Mouse (Mus musculus): ENCODE measurements around the gene Apbb2. TPM values are rescaled to one million over a fixed set of nuclear protein-coding genes. Genes with fewer than 3 reads are reported as not detected.

The Apbb2 gene
- polyA plus RNA-seq, 1 experiment from 2014 or later: 28.2 TPM

DNA sequence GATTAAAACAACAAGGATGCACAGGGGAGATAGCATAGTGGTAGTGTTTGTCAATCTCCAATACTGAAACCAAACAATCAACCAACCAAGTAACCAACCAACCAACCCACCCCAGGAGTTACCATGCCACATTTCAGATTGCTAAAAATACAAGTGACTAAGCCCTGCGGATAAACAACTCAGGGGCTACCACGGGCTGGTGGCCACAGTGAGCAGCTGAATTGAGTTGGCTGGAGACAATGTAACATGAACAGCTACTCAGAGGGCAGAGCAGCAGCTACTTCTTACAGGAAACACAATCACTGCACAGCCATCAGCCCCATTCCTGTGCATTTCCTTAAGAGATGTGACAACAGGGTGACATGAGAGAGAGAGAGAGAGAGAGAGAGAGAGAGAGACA, 274.4 kb downstream of the Apbb2 start:
- no peak overlapping the region for H3K4me3 ChIP-seq
- peaks cover 34% of the 10 kb centered on the region for H3K4me1 ChIP-seq
- no peak for DNase-seq (ENCODE audit: low spot score)
- H3K9me3 ChIP-seq (replicated peaks): no peaks in the 10 kb centered on the region
- H3K27me3 ChIP-seq (ENCODE audit: low read depth, poor library complexity, severe bottlenecking): no peaks in the 10 kb centered on the region
- H3K27ac ChIP-seq (replicated peaks): no peak overlapping the region; the same call in 1 of the 2 replicates
- WGBS: 77% methylated on average over 2 of the region's 2 CpGs
- no peaks in the 10 kb centered on the region for H3K36me3 ChIP-seq

DNA sequence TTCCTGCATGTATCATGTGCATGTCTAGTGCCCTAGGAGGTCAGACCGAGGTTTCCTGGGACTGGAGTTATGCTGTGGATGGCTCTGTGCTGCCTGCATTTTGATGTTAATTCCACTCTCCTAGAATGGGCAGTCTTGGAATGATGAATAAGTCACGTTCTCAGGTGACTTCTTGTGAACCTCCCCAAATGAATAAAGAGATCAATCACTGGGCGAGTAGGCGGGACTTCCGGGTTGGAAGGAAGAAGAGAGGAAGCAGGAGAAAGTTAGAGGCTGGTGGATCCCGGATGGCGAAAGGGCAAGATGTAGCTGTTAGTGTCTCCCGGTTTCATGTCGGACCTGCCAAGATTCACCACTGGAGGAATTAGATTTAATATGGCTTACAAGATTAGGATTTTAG, 276.3 kb downstream of the Apbb2 start:
- Histone ChIP-seq H3K4me3 (no peak overlapping the region), H3K36me3 (no peaks in the 10 kb centered on the region), H3K27ac (replicated peaks) (no peak overlapping the region), H3K9me3 (replicated peaks) (no peaks in the 10 kb centered on the region), H3K4me1 (peaks cover 39% of the 10 kb centered on the region), H3K27me3 (ENCODE audit: low read depth, poor library complexity, severe bottlenecking) (peaks cover 19% of the 10 kb centered on the region)
- no peak for DNase-seq (ENCODE audit: low spot score)
- 69% methylated on average over 9 of the region's 9 CpGs for WGBS

DNA sequence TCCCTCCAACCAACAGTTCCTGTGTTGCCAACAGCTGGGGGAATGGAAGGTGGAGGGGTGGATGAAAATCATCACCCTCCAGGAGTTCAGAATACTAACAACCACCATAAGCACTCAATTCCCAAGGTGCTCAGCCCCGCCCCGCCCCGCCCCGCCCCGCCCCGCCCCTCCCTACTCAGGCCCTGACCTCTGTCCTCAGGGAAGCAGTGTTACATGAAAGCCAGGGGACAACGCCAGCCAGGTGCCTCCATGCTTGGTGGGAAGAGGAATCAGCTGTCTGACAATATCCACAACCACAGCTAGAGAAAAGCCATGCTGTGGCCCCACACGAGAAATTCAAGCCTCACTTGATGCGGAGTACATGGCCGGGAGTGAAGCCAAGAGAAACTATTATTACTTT, 276.7 kb downstream of the Apbb2 start:
- DNase-seq (ENCODE audit: low spot score): no peak
- 37% methylated on average over 10 of the region's 10 CpGs for WGBS
- Histone ChIP-seq H3K4me3 (no peak overlapping the region), H3K9me3 (replicated peaks) (no peaks in the 10 kb centered on the region), H3K36me3 (no peaks in the 10 kb centered on the region), H3K27ac (replicated peaks) (no peak overlapping the region), H3K4me1 (peaks cover 43% of the 10 kb centered on the region), H3K27me3 (ENCODE audit: low read depth, poor library complexity, severe bottlenecking) (peaks cover 23% of the 10 kb centered on the region)

DNA sequence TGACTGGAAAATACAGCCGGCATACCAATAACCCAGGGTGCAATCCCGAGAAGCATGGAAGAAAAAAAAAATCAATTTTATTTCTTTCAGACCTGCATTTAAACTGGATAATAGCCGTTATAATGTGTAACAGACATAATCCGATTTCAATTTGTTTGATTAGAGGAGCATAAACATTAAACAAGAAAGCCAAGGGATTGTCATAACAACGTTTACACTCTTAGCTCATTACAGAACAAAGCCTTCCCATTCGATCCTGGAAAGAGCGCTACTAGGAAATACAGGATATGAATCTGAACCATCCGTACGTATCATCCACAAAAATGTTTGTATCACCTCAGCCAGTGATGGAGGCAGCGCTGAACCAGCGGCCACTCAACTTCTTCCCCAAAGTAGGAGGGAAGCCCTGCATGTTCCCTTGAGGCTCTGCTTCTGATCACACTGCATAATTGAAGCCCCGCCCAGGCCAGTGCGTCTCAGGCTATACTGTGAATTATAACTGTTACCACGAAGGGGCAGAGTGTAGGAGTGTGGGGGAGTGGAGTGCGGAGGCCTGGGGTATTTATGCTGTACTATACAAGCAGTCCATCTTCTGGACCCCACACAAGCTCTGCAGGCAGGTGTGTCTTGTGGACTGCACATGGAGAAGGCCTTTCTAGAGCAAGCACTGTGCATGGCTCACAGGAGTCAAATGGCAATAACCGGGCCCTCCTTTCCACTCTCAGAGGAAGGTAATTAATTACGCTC, 278.1 kb downstream of the Apbb2 start:
- peaks cover 35% of the 10 kb centered on the region for H3K27me3 ChIP-seq (ENCODE audit: low read depth, poor library complexity, severe bottlenecking)
- H3K4me3 ChIP-seq: no peak overlapping the region
- H3K9me3 ChIP-seq (replicated peaks): no peaks in the 10 kb centered on the region
- 86% methylated on average over 17 of the region's 17 CpGs for WGBS
- DNase-seq (ENCODE audit: low spot score): no peak
- H3K36me3 ChIP-seq: no peaks in the 10 kb centered on the region
- no peak overlapping the region; the same call in 1 of the 2 replicates for H3K27ac ChIP-seq (replicated peaks)
- peaks cover 45% of the 10 kb centered on the region for H3K4me1 ChIP-seq

DNA sequence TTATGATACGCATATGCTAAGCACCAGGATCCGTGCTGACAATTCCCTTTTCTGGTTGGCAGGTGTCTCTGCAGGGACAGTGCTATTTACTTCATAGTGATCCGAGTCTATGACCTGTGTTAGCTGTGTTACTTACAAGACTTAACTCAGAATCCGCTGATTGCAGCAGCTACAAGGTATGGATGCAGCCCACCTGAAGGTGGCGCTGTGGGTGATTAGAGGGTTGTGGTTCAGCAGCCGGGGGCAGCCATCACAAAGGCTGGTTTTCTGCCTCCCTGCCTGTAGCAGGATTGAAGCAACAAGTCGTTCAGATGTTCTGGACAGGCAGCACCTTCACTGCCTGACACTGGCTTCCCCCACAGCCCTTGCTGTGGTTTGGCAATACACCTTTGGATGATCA, 280.0 kb downstream of the Apbb2 start:
- 29% methylated on average over 7 of the region's 7 CpGs for WGBS
- peak; percentile 52 for DNase-seq (ENCODE audit: low spot score)
- H3K36me3 ChIP-seq: no peaks in the 10 kb centered on the region
- H3K27me3 ChIP-seq (ENCODE audit: low read depth, poor library complexity, severe bottlenecking): peaks cover 35% of the 10 kb centered on the region
- H3K27ac ChIP-seq (replicated peaks): no peak overlapping the region
- H3K9me3 ChIP-seq (replicated peaks): no peaks in the 10 kb centered on the region
- no peak overlapping the region for H3K4me3 ChIP-seq
- peaks cover 45% of the 10 kb centered on the region for H3K4me1 ChIP-seq

DNA sequence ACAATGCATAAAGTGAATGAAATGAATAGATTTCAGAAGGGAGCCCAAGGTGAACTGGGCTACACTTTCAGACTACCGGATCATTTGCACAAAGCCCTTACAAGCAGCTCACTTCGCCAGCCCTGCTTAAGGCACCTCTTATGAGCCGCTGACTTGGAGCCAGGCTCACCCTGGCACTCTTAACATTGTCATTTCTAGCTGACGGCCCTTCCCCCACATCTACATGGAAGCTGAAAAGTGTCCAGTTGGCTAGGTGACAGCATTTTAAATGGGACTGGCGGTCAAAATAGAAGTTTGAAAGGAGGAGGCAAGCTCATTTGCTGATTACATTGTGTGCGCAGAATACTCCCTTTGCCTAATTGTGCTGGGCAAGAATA, 280.6 kb downstream of the Apbb2 start:
- H3K27me3 ChIP-seq (ENCODE audit: low read depth, poor library complexity, severe bottlenecking): peaks cover 35% of the 10 kb centered on the region
- WGBS: 40% methylated on average over 6 of the region's 6 CpGs
- H3K4me3 ChIP-seq: peak overlapping the region; percentile 66
- no peaks in the 10 kb centered on the region for H3K9me3 ChIP-seq (replicated peaks)
- H3K27ac ChIP-seq (replicated peaks): peak overlapping the region; percentile 82
- no peaks in the 10 kb centered on the region for H3K36me3 ChIP-seq
- peak; percentile 16 for DNase-seq (ENCODE audit: low spot score)
- H3K4me1 ChIP-seq: peaks cover 45% of the 10 kb centered on the region

DNA sequence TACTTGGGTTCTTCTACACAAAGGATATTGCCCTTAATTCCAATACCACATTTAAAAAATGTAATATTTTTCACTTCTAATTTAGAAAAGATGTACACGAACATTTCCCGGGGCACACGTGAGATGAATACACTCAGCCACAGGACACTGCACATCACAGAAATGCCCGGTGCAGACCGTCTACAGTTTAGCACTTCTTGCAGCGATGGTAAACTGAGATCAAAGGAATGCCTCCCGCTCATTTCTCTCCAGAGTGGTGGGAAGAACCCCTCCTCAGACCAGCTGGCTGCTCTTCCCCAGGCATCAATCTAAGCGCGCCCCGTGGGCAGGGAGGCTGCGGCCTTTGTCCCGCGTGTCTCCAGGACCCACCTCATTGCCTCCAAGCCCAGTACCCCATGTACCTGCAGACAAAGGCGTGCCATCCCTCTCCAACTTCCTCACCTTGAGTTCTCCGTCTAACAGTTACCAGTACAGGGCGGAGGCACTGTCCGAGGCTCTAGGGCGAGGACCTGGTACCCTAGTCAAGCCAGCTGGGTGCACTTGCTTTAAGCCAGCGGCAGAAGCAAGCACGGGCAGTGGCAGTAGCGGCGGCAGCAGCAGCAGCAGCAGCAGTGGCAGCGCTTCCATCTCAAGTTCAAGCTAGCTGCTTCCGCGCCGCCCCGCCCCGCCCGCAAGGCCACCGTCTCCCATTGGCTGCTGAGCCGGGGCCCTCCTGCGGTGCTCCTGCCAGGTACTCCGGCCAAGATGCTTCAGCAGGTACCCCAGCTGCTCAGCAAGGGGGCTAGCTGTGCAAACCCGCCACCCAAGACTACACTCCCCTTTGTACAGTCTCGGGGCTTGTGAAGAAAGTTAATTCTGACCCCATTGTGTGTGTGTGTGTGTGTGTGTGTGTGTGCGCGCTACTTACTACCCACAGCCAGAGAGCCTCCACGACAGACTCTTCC, 281.3 kb downstream of the Apbb2 start:
- DNase-seq (ENCODE audit: low spot score): peak; percentile 74
- H3K27me3 ChIP-seq (ENCODE audit: low read depth, poor library complexity, severe bottlenecking): peaks cover 35% of the 10 kb centered on the region
- WGBS: 6% methylated on average over 38 of the region's 38 CpGs

DNA sequence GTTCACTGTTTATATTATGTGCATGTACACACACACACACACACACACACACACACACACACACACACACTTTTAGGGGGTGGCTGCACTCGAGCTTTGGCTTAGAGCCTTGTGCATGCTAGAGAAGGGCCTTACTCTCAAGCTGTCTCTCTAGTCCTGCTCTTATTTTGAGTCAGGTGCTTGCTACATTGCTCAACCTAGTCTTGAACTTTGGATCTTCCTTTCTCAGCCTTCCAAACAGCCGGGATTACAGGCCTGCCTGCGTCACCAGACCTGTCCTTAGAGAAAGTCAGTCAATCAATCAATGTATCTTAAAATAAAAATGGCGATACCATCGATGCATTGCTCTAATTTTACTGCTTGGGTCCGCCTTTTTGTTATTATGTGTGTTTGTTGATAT, 287.8 kb downstream of the Apbb2 start:
- Histone ChIP-seq H3K9me3 (replicated peaks) (no peaks in the 10 kb centered on the region), H3K27me3 (ENCODE audit: low read depth, poor library complexity, severe bottlenecking) (peaks cover 2% of the 10 kb centered on the region; the same call in 1 of the 2 replicates), H3K4me1 (peaks cover 23% of the 10 kb centered on the region), H3K4me3 (no peak overlapping the region), H3K27ac (replicated peaks) (no peak overlapping the region), H3K36me3 (no peaks in the 10 kb centered on the region)
- WGBS: 90% methylated on average over 6 of the region's 6 CpGs
- no peak for DNase-seq (ENCODE audit: low spot score)

More for the DNA sequence above, 281.3 kb downstream of the Apbb2 start:
- H3K9me3 ChIP-seq (replicated peaks): no peaks in the 10 kb centered on the region
- peaks cover 41% of the 10 kb centered on the region for H3K4me1 ChIP-seq
- H3K36me3 ChIP-seq: no peaks in the 10 kb centered on the region
- peak overlapping the region; percentile 82 for H3K27ac ChIP-seq (replicated peaks)
- H3K4me3 ChIP-seq: peak overlapping the region; percentile 66

DNA sequence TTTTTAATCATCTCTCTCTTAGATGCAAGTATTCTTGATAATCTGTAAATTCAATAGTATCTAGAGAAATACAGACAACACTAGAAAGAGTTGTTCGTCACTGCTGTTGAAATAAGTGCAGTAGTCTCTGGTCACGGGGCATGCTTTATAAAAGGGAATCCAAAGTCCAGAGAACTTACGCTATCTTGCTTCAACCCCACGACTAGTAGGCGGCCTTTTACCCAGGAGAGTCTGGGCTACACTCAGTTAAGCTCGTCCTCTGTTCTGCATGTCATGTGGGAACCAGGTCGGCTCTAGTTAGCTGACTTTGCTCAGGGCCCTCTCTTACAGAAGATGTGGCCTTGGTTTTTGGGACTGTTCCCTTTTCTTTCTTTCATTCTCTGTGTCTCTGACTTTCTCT, 289.8 kb downstream of the Apbb2 start:
- peak overlapping the region; percentile 74; the same call in 1 of the 2 replicates for H3K27ac ChIP-seq (replicated peaks)
- no peak for DNase-seq (ENCODE audit: low spot score)
- 85% methylated on average over 7 of the region's 7 CpGs for WGBS

DNA sequence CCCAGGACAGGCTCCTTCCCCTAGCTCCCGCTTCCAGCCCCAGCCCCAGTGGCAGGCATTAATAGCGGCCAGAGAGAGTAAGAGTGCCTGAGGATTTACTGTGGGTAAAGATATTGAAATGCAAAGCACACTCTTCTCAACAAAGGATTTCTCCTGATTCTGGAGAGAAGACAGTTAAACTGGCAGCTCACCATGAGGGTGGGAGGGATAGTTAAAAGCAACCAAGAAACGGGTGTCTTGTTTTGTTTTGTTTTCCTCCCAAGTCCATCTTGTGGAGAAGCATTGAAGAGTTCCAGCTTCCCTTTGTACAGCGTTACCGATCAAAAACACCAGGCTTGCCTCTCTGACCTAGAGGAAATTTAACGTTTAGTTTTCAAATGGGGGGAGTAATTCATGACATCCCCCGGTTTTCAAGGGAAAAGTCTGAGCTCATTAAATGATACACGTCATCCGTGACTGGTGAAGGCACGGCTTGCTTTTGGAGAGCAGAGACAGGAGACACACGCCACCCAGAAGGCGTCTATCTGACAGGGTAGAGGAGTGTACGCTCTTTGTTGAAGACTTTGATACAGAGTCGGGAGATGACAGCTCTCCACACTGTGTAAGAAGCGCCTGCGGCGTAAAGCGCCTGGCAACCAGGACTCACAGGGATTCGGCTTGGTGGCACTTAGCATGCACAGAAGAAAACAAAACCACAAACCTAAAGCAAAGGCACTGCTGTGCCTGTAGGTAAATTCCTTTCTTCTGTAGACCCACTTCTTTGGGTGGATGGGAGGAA, 290.4 kb downstream of the Apbb2 start:
- Histone ChIP-seq H3K36me3 (no peaks in the 10 kb centered on the region), H3K27me3 (ENCODE audit: low read depth, poor library complexity, severe bottlenecking) (no peaks in the 10 kb centered on the region), H3K4me3 (peak overlapping the region; percentile 37), H3K4me1 (peaks cover 23% of the 10 kb centered on the region), H3K27ac (replicated peaks) (peak overlapping the region; percentile 74), H3K9me3 (replicated peaks) (no peaks in the 10 kb centered on the region)
- 37% methylated on average over 19 of the region's 19 CpGs for WGBS
- peak; percentile 60 for DNase-seq (ENCODE audit: low spot score)

More for the DNA sequence above, 289.8 kb downstream of the Apbb2 start:
- Histone ChIP-seq H3K27me3 (ENCODE audit: low read depth, poor library complexity, severe bottlenecking) (no peaks in the 10 kb centered on the region), H3K4me3 (no peak overlapping the region), H3K36me3 (no peaks in the 10 kb centered on the region), H3K9me3 (replicated peaks) (no peaks in the 10 kb centered on the region), H3K4me1 (peaks cover 23% of the 10 kb centered on the region)

DNA sequence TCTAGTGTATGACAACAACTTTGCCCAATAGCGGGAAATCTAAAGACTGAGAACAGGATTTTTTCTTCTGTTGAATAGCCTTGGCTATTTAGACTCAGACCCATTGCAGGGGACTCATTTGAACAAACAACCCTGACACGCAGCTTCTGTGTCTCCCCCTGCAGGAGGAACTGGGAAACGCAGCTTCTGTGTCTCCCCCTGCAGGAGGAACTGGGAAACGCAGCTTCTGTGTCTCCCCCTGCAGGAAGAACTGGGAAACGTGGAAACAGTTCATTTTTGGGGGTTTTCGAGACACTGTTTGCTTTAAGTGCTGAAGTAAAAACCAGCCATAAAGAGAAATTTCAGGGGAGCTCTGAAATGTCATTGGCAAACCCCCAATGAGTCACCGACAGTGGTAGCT, 292.2 kb downstream of the Apbb2 start:
- WGBS: 80% methylated on average over 7 of the region's 7 CpGs
- Histone ChIP-seq H3K36me3 (no peaks in the 10 kb centered on the region), H3K4me1 (peaks cover 23% of the 10 kb centered on the region), H3K27me3 (ENCODE audit: low read depth, poor library complexity, severe bottlenecking) (no peaks in the 10 kb centered on the region), H3K27ac (replicated peaks) (no peak overlapping the region), H3K4me3 (no peak overlapping the region), H3K9me3 (replicated peaks) (no peaks in the 10 kb centered on the region)
- DNase-seq (ENCODE audit: low spot score): no peak

DNA sequence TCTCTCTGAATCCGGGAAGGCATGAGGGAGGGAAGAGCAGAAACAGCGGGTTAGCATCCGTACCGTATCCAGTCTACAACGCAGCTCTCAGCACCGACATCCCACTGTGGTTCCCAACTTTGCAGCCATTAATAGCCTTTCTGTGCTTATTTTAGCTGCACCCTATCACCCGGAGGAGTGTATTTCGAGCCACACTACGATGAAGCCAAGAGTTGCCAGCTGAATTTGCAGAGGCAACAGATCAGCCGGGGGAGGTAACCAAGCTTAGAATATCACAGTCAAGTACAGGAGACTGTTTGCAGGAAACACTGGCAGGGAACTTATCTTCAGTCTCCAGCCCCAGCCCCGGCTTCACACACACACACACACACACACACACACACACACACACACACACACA, 295.0 kb downstream of the Apbb2 start:
- H3K27me3 ChIP-seq (ENCODE audit: low read depth, poor library complexity, severe bottlenecking): no peaks in the 10 kb centered on the region
- 86% methylated on average over 11 of the region's 11 CpGs for WGBS
- H3K27ac ChIP-seq (replicated peaks): no peak overlapping the region
- peaks cover 23% of the 10 kb centered on the region for H3K4me1 ChIP-seq
- H3K4me3 ChIP-seq: no peak overlapping the region
- H3K9me3 ChIP-seq (replicated peaks): no peaks in the 10 kb centered on the region
- DNase-seq (ENCODE audit: low spot score): no peak
- H3K36me3 ChIP-seq: no peaks in the 10 kb centered on the region

Measured in midbrain, embryonic 10.5 days (tissue).